Mouse (Mus musculus) G1E (cell line): ENCODE measurements at regions not wholly inside any gene's neighbourhood (a gene's known extent, or its start where the extent isn't known, plus 50 kb on each side); places are given as distances from the start of the nearest gene placed in this dataset.

ENCODE experiments used
- CTCF ChIP-seq: IDR thresholded peaks from 2 replicates; pipeline ENCODE4 v1.5.1; 2012; ENCODE audit warnings: low read depth, low read length, inconsistent platforms, mixed read lengths
- GATA1 ChIP-seq: IDR thresholded peaks from 2 replicates; pipeline ENCODE4 v1.6.1; 2012; ENCODE audit warnings: borderline replicate concordance, low read length, inconsistent platforms, mixed read lengths
- TAL1 ChIP-seq: conservative IDR thresholded peaks from 2 replicates; pipeline ENCODE4 v1.6.1; 2012; ENCODE audit warnings: low read depth, low read length, inconsistent platforms, mixed read lengths

GRCm38 (mm10) chr7:124746321-124746720 lies 698.2 kb upstream of the Kdm8 start:
- TF ChIP-seq CTCF, result no peak
- TF ChIP-seq TAL1, result no peak
- no peak for TF ChIP-seq GATA1
